Comparison of ENCODE assay signal across 9 mouse cellular contexts in the genomic region with DNA sequence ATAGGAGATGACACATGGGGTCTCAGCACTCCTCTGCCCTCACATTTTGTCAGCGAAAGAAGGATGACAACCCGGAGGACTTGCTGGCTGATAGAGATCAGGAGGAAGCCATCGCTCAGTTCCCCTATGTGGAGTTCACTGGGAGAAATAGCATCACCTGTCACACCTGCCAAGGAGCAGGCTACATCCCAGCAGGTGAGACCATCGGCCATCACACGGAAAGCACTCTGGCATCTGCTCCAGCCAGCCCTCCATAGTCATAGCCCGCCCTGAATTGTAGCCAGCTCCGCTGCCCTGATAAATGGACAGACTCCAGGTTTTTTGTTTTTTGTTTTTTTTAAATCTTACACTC. TPM values are rescaled to one million over a fixed set of nuclear protein-coding genes. Genes with fewer than 3 reads are reported as not detected.
A peak's percentile ranks its signal among the peaks of the same experiment; 100 is the strongest.
DNase-seq lines count a peak whose midpoint lies in the region; ATAC-seq lines count a peak whose summit lies in the region.
"Had no signal": no experiment of that assay in that cellular context is flagged by ENCODE, and none has a peak within 500 bp of the region (broad histone marks: within the 10 kb centered on the region; RNA-seq: fewer than 3 reads in every experiment).

No protein-coding gene starts in this region.

- H3K4me2 ChIP-seq in kidney, embryonic 14.5 days (replicated peaks; ENCODE audit: low read depth, low read length) = peak overlapping the region; percentile 77
- peak overlapping the region; percentile 81 for H3K4me2 ChIP-seq in midbrain, embryonic 13.5 days (replicated peaks)

- DNase-seq in kidney, adult 18-20 months = no peak
- DNase-seq in cerebellum, adult 11-12 months = peak; percentile 61
- no peak for DNase-seq in hindbrain, embryonic 10.5 days (ENCODE audit: low spot score)
- DNase-seq in ovary, postnatal 10 days (ENCODE audit: low spot score) = no peak
- DNase-seq in right cerebral cortex, adult 18-20 months = no peak
- no peak for DNase-seq in lung, postnatal 10 days

- H3K4me3 ChIP-seq in kidney, embryonic 14.5 days (ENCODE audit: low read length) = peak overlapping the region; percentile 59
- peak overlapping the region; percentile 68 for H3K4me3 ChIP-seq in hindbrain, embryonic 10.5 days
- peak overlapping the region; percentile 62 for H3K4me3 ChIP-seq in midbrain, embryonic 13.5 days (replicated peaks)

- no peaks in the 10 kb centered on the region for H3K9me3 ChIP-seq in kidney, embryonic 14.5 days (ENCODE audit: control insufficient read depth, low read length)
- H3K9me3 ChIP-seq in hindbrain, embryonic 10.5 days = no peaks in the 10 kb centered on the region
- H3K9me3 ChIP-seq in midbrain, embryonic 13.5 days = no peaks in the 10 kb centered on the region

- H3K4me1 ChIP-seq in kidney, embryonic 14.5 days (ENCODE audit: control insufficient read depth, insufficient read depth, low read length) = no peaks in the 10 kb centered on the region
- H3K4me1 ChIP-seq in hindbrain, embryonic 10.5 days (replicated peaks) = peaks cover 32% of the 10 kb centered on the region
- H3K4me1 ChIP-seq in midbrain, embryonic 13.5 days (replicated peaks) = peaks cover 20% of the 10 kb centered on the region

- H3K36me3 ChIP-seq in kidney, embryonic 14.5 days (ENCODE audit: control insufficient read depth, insufficient read depth, low read length) = no peaks in the 10 kb centered on the region
- H3K36me3 ChIP-seq in hindbrain, embryonic 10.5 days = peaks cover 16% of the 10 kb centered on the region
- 0 out of 2 replicates have a peak, but pooled peaks cover 3% of the 10 kb centered on the region for H3K36me3 ChIP-seq in midbrain, embryonic 13.5 days

- peak overlapping the region; percentile 71 for H3K9ac ChIP-seq in kidney, embryonic 14.5 days (ENCODE audit: low read depth, low read length)
- H3K9ac ChIP-seq in midbrain, embryonic 13.5 days (replicated peaks) = peak overlapping the region; percentile 77

- WGBS in kidney, embryonic 14.5 days = 22% methylated on average over 7 of the region's 7 CpGs
- WGBS in hindbrain, embryonic 10.5 days = 19% methylated on average over 7 of the region's 7 CpGs
- WGBS in midbrain, embryonic 13.5 days = 11% methylated on average over 7 of the region's 7 CpGs

- peak overlapping the region; percentile 75; the same call in 1 of the 2 replicates for H3K27ac ChIP-seq in kidney, embryonic 14.5 days (ENCODE audit: low read depth, low read length)
- H3K27ac ChIP-seq in hindbrain, embryonic 10.5 days = peak overlapping the region; percentile 95
- peak overlapping the region; percentile 87 for H3K27ac ChIP-seq in midbrain, embryonic 13.5 days

- peak; percentile 3; the same call in 1 of the 2 replicates for ATAC-seq in kidney, embryonic 14.5 days (ENCODE audit: low FRiP score, low TSS enrichment)
- ATAC-seq in midbrain, embryonic 13.5 days = peak; percentile 66

- H3K27me3 ChIP-seq in kidney, embryonic 14.5 days (ENCODE audit: control insufficient read depth, insufficient read depth, low read length) = no peaks in the 10 kb centered on the region
- no peaks in the 10 kb centered on the region for H3K27me3 ChIP-seq in hindbrain, embryonic 10.5 days (ENCODE audit: insufficient read depth, poor library complexity, severe bottlenecking)
- no peaks in the 10 kb centered on the region for H3K27me3 ChIP-seq in midbrain, embryonic 13.5 days

RNA-seq across cellular contexts. Expression of gene Tmem106c, which starts 0.8 kb away (rescaled TPM):
- polyA plus RNA-seq in kidney, embryonic 14.5 days (2014; fragmentation: Nextera tagmentation; extraction: Ambion mirVana) = 40.9 and 44.9 TPM in 2 replicates
- polyA plus RNA-seq in hindbrain, embryonic 10.5 days (2016; fragmentation: Nextera tagmentation; extraction: Ambion mirVana) = 58.9 and 64.5 TPM in 2 replicates
- polyA plus RNA-seq in midbrain, embryonic 13.5 days (2015; fragmentation: Nextera tagmentation; extraction: Ambion mirVana) = 59.3 and 59.8 TPM in 2 replicates

RNA-seq across cellular contexts. Expression of gene Col2a1, which starts 39.7 kb away (rescaled TPM):
- polyA plus RNA-seq in kidney, embryonic 14.5 days (2014; fragmentation: Nextera tagmentation; extraction: Ambion mirVana) = 13.8 and 23.9 TPM in 2 replicates
- polyA plus RNA-seq in hindbrain, embryonic 10.5 days (2016; fragmentation: Nextera tagmentation; extraction: Ambion mirVana) = 196 and 224 TPM in 2 replicates
- polyA plus RNA-seq in midbrain, embryonic 13.5 days (2015; fragmentation: Nextera tagmentation; extraction: Ambion mirVana) = 39.1 and 57.5 TPM in 2 replicates
- polyA plus RNA-seq: large intestine, adult 2 months had no signal

RNA-seq across cellular contexts. Expression of gene Vdr, which starts 54.4 kb away (rescaled TPM):
- 1.4 and 2.8 TPM in 2 replicates for polyA plus RNA-seq in kidney, embryonic 14.5 days (2014; fragmentation: Nextera tagmentation; extraction: Ambion mirVana)
- 0.51 and 1.0 TPM in 2 replicates for polyA plus RNA-seq in hindbrain, embryonic 10.5 days (2016; fragmentation: Nextera tagmentation; extraction: Ambion mirVana)
- polyA plus RNA-seq in midbrain, embryonic 13.5 days (2015; fragmentation: Nextera tagmentation; extraction: Ambion mirVana) = not detected in 2 replicates
